Comparison of ENCODE assay signal across 19 mouse cellular contexts in genomic region chr8:61127299-61127861, GRCm38 (mm10).
DNase-seq lines count a peak whose midpoint lies in the region; ATAC-seq and TF ChIP-seq lines count a peak whose summit lies in the region.
"Had no signal": no experiment of that assay in that cellular context is flagged by ENCODE, and none has a peak within 500 bp of the region (broad histone marks: within the 10 kb centered on the region; RNA-seq: fewer than 3 reads in every experiment).

No protein-coding gene starts in this region.

- no peaks in the 10 kb centered on the region for H3K4me1 ChIP-seq in lung, postnatal 0 days (ENCODE audit: insufficient read depth, low read depth, low read length)
- H3K4me1 ChIP-seq in midbrain, postnatal 0 days (ENCODE audit: insufficient read depth, low read length) = no peaks in the 10 kb centered on the region
- H3K4me1 ChIP-seq: embryonic facial prominence, embryonic 12.5 days; forebrain, embryonic 15.5 days; heart, embryonic 15.5 days; hindbrain, embryonic 10.5 days had no signal

- no peak for TF ChIP-seq EP300 in lung, postnatal 0 days (IDR thresholded peaks at IDR 0.05)

- ATAC-seq in lung, postnatal 0 days = peak; percentile 94
- no peak for ATAC-seq in midbrain, postnatal 0 days (ENCODE audit: low FRiP score)
- ATAC-seq: forebrain, embryonic 15.5 days had no signal

- H3K9me3 ChIP-seq in lung, postnatal 0 days (ENCODE audit: low read length) = no peaks in the 10 kb centered on the region
- H3K9me3 ChIP-seq in midbrain, postnatal 0 days (ENCODE audit: low read length) = no peaks in the 10 kb centered on the region
- H3K9me3 ChIP-seq: embryonic facial prominence, embryonic 12.5 days; forebrain, embryonic 15.5 days; heart, embryonic 15.5 days; hindbrain, embryonic 10.5 days had no signal

- 33% methylated on average over 2 of the region's 2 CpGs for WGBS in lung, postnatal 0 days
- WGBS in midbrain, postnatal 0 days = 69% methylated on average over 2 of the region's 2 CpGs

- H3K4me2 ChIP-seq in lung, postnatal 0 days (replicated peaks; ENCODE audit: low read depth, low read length) = no peak overlapping the region
- no peak overlapping the region for H3K4me2 ChIP-seq in midbrain, postnatal 0 days (ENCODE audit: low read depth, low read length, poor library complexity, severe bottlenecking)
- H3K4me2 ChIP-seq: embryonic facial prominence, embryonic 12.5 days; forebrain, embryonic 15.5 days; heart, embryonic 11.5 days; heart, embryonic 15.5 days; hindbrain, embryonic 14.5 days had no signal

- no peaks in the 10 kb centered on the region for H3K27me3 ChIP-seq in lung, postnatal 0 days (replicated peaks; ENCODE audit: insufficient read depth, low read length)
- no peaks in the 10 kb centered on the region for H3K27me3 ChIP-seq in midbrain, postnatal 0 days (ENCODE audit: insufficient read depth, low read length)
- H3K27me3 ChIP-seq: embryonic facial prominence, embryonic 12.5 days; forebrain, embryonic 15.5 days; heart, embryonic 15.5 days had no signal

- no peak overlapping the region for H3K4me3 ChIP-seq in lung, postnatal 0 days (ENCODE audit: low read depth, low read length)
- H3K4me3 ChIP-seq in midbrain, postnatal 0 days (ENCODE audit: low read depth, low read length) = no peak overlapping the region
- H3K4me3 ChIP-seq: embryonic facial prominence, embryonic 12.5 days; forebrain, embryonic 15.5 days; heart, adult 2 months; heart, embryonic 15.5 days; hindbrain, embryonic 10.5 days had no signal

- no peak for TF ChIP-seq CTCF in lung, postnatal 0 days (IDR thresholded peaks at IDR 0.05)
- TF ChIP-seq CTCF in midbrain, postnatal 0 days (IDR thresholded peaks at IDR 0.05) = no peak

- no peak overlapping the region for H3K27ac ChIP-seq in lung, postnatal 0 days (ENCODE audit: low read length)
- H3K27ac ChIP-seq in midbrain, postnatal 0 days (ENCODE audit: low read depth, low read length) = no peak overlapping the region
- H3K27ac ChIP-seq: embryonic facial prominence, embryonic 12.5 days; forebrain, embryonic 15.5 days; heart, adult 2 months; heart, embryonic 15.5 days; hindbrain, embryonic 10.5 days; hindbrain, embryonic 14.5 days had no signal

- peak; percentile 73 for DNase-seq in 416B (ENCODE audit: low read depth)
- peak; percentile 70 to 76 for DNase-seq in lung, adult 18-20 months
- DNase-seq in lung, postnatal 0 days (ENCODE audit: low spot score) = peak; percentile 80
- DNase-seq in lung, postnatal 36 days = peak; percentile 79
- no peak for DNase-seq in midbrain, postnatal 0 days (ENCODE audit: low spot score)
- no peak for DNase-seq in spleen, postnatal 4 days (ENCODE audit: low spot score in 2 of 2)
- DNase-seq in kidney, adult 11 months = no peak
- DNase-seq in urinary bladder, postnatal 36 days (ENCODE audit: low spot score in 2 of 2) = no peak
- DNase-seq: adrenal gland, postnatal 14 days; cerebellum, adult 2 months; cerebellum, postnatal 14 days; heart, adult 2 months; heart, postnatal 14 days had no signal

- H3K36me3 ChIP-seq in lung, postnatal 0 days (ENCODE audit: insufficient read depth, low read length) = peaks cover 7% of the 10 kb centered on the region; the same call in 1 of the 2 replicates
- no peaks in the 10 kb centered on the region for H3K36me3 ChIP-seq in midbrain, postnatal 0 days (ENCODE audit: insufficient read depth, low read length)
- H3K36me3 ChIP-seq: embryonic facial prominence, embryonic 12.5 days; heart, embryonic 15.5 days had no signal

- H3K9ac ChIP-seq in lung, postnatal 0 days (replicated peaks; ENCODE audit: low read depth) = no peak overlapping the region
- no peak overlapping the region for H3K9ac ChIP-seq in midbrain, postnatal 0 days (replicated peaks; ENCODE audit: low read length, poor library complexity, severe bottlenecking)
- H3K9ac ChIP-seq: embryonic facial prominence, embryonic 12.5 days; forebrain, embryonic 15.5 days; heart, embryonic 15.5 days; hindbrain, embryonic 14.5 days had no signal

Comparison
In these comparisons a context has a peak if more than half of its experiments do, and no peak if none do; other contexts are left out.
1. DNase-seq: peak in 416B (single experiment), lung, adult 18-20 months (2 of 2), lung, postnatal 0 days (single experiment) and lung, postnatal 36 days (single experiment); none in midbrain, postnatal 0 days (single experiment), spleen, postnatal 4 days (0 of 2), kidney, adult 11 months (single experiment) and urinary bladder, postnatal 36 days (0 of 2).